Mouse (Mus musculus): Measurements from ENCODE around the gene Atf1.

DNA sequence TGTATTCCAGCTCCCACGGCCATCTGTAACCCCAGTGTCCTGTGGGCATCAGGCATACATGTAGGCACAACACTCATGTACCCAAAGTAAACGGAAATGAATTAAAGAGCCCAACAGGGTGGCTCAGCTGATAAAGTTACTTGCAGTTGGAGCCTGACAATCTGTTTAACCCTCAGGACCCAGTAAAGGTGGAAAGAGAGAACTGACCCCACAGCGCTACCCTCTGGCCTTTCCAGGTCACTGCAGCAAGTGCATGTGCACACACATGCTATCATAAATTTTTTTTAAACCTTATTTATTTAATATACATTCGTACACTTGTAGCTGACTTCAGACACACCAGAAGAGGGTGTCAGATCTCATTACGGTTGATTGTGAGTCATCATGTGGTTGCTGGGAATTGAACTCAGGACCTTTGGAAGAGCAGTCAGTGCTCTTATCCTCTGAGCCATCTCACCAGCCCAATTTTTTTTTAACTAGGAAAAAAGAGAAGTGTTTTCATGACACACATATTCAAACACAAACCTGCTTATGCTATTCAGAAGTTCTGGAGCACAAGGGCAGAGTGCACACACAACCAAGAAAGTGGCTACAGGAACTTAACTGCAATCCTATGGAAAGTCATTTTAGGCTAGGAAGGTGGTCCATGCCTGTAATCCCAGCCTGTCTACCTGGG, 42.7 kb upstream of the Atf1 start:
- peak; percentile 56; the same call in 1 of the 2 replicates for TF ChIP-seq CTCF (IDR thresholded peaks at IDR 0.05; ENCODE audit: low read depth, low read length)
- TF ChIP-seq POLR2A (IDR thresholded peaks at IDR 0.05; ENCODE audit: extremely low read depth, insufficient read depth, low read length), result no peak

All from liver, adult 2 months (tissue).